Mouse (Mus musculus): ENCODE data around the gene Olfr308.

Olfr308 gene

GRCm38 (mm10) chr7:86325530-86325929, at the start of gene Olfr308:
TSS of gene Olfr308 (minus strand) at chr7:86325630.
- DNase-seq, result no peak

GRCm38 (mm10) chr7:86366828-86367227, 41.4 kb upstream of the Olfr308 start, which contains the start of gene Olfr305:
TSS of gene Olfr305 (minus strand) at chr7:86366928.
- no peak for DNase-seq

DNA sequence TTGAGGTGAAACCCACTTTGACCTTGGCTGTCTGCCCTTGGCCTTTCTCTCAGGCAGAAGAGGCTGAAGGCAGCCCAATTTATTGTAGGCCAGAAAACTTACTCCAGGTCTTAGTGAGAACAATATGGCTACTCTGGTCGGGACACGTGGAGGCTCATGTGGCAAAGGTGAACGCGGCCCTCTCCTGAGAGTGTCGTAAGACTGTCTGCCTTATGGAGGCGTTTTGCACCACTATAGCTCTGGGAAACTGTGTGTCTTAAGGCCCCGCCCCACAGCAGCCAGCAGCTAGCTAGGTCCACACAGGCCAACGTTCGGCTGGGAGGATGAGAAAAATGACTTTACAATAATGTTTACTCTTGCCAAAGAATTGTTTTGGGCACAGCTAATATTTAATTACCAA, 20.9 kb upstream of the Olfr308 start:
- peak in 1 of 2 experiments; percentile 25 for DNase-seq

DNA sequence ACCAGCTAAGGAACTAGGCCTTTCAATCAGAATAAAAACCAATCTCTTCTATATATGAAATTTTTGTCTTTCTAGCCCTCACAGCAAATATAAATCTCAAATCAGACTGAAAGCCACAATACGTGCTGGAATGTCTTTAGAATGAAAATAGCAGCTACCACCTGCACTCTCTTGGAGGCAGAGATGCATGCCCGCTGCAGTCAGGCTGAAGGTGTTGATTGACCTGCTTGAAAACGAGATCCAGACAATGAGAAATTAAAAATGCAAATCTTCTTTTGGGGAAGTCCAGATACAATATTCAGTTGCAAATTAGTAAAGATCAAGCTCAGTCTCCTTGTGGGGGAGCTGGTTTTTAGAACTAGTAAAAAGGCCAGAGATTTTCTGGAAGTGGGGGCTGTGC, 18.8 kb upstream of the Olfr308 start:
- DNase-seq, result no peak

GRCm38 (mm10) chr7:86342881-86343565, 17.6 kb upstream of the Olfr308 start:
- DNase-seq, result no peak

GRCm38 (mm10) chr7:86337486-86337885, 12.1 kb upstream of the Olfr308 start, which contains the start of gene Olfr307:
TSS of gene Olfr307 (minus strand) at chr7:86337586.
- no peak for DNase-seq

GRCm38 (mm10) chr7:86321323-86321722, 4.1 kb downstream of the Olfr308 start:
- DNase-seq, result no peak

DNA sequence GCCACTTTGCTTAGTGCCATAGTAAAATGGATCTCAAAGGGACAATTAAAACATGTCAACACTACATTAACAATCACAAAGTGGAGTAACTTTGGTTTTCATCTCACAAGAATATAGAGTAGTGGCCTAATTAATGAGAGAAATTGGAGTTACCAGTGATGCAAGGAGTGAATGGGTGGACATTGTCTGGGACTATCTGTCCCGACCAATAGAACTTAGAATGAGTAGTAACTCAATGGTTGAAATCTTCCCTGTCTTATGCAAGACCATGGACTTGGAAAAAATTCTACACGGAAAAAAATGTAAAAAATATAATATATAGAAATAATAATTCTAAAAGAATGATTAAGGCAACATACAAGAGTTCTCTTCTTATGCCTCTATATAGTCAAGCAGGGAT, 11.8 kb downstream of the Olfr308 start, which contains the start of gene Olfr309:
Gene Olfr309 (minus strand): TSS at position 101 of the 400 bp plus-strand sequence.
- DNase-seq, result no peak

GRCm38 (mm10) chr7:86277072-86277471, 48.4 kb downstream of the Olfr308 start, which contains the start of gene Olfr310:
TSS of gene Olfr310 (minus strand) at chr7:86277172.
- no peak for DNase-seq
